Mouse (Mus musculus) testis, adult 2 months (tissue): ENCODE measurements around the gene Nr6a1.

Experiments
- CTCF ChIP-seq: fragments of 200-500 bp; IDR thresholded peaks from 2 replicates; pipeline ENCODE4 v1.5.1; 2012; ENCODE audit warnings: low read depth, mild to moderate bottlenecking, inconsistent platforms, low read length, moderate library complexity; ENCODE audit not compliant: control insufficient read depth, insufficient read depth, insufficient replicate concordance
- POLR2A ChIP-seq: fragments of 200-500 bp; IDR thresholded peaks from 2 replicates; pipeline ENCODE4 v1.6.1; 2012; ENCODE audit warnings: low read depth, mild to moderate bottlenecking, inconsistent platforms, low read length, moderate library complexity; ENCODE audit not compliant: control insufficient read depth

GRCm38 (mm10) chr2:38688791-38689520 is 238.5 kb downstream of the Nr6a1 start:
- TF ChIP-seq CTCF, result peak; percentile 54; the same call in 1 of the 2 replicates
- TF ChIP-seq POLR2A, result no peak
